Mouse (Mus musculus) MEL (cell line): Measurements from ENCODE around the gene Tcte2. TPM values are rescaled to one million over a fixed set of nuclear protein-coding genes. Genes with fewer than 3 reads are reported as not detected.

Source experiments
- DNase-seq: peaks from one replicate; pipeline ENCODE4 v3.0.0; 2011; ENCODE audit warnings: low read depth, low spot score
- H3K27ac ChIP-seq: 2 replicates; pipeline ENCODE4 v1.5.1; 2012; ENCODE audit warnings: low read depth, mild to moderate bottlenecking, control low read depth, low read length, moderate library complexity; ENCODE audit not compliant: control insufficient read depth
- H3K27me3 ChIP-seq, 2 experiments: fragments of 150-350 bp in 1 of 2; sonication (generic) in 1 of 2; 2 replicates each; pipeline ENCODE4 v1.6.1; 2012; ENCODE audit warnings: low read length in 2 of 2, mild to moderate bottlenecking in 2 of 2, improper control_type of control experiment in 1 of 2, moderate library complexity in 1 of 2; ENCODE audit not compliant: insufficient read depth in 2 of 2, control insufficient read depth in 1 of 2
- H3K36me3 ChIP-seq, 2 experiments: 2 replicates each; pipeline ENCODE4 v1.6.1; 2012 to 2014; ENCODE audit warnings: low read length in 2 of 2, improper control_type of control experiment in 1 of 2, inconsistent platforms in 1 of 2, mild to moderate bottlenecking in 1 of 2; ENCODE audit not compliant: insufficient read depth in 2 of 2, control insufficient read depth in 1 of 2
- H3K4me1 ChIP-seq, 2 experiments: fragments of 150-350 bp in 1 of 2; sonication (generic) in 1 of 2; 2 replicates each; pipeline ENCODE4 v1.6.1; 2012; ENCODE audit warnings: low read length in 2 of 2, improper control_type of control experiment in 1 of 2, mild to moderate bottlenecking in 1 of 2; ENCODE audit not compliant: insufficient read depth in 2 of 2, control insufficient read depth in 1 of 2
- H3K4me3 ChIP-seq, 2 experiments: fragments of 150-350 bp in 1 of 2; sonication (generic) in 1 of 2; 2 replicates each; pipeline ENCODE4 v1.5.1; 2012; ENCODE audit warnings: low read depth in 2 of 2, low read length in 2 of 2, mild to moderate bottlenecking in 2 of 2, moderate library complexity in 2 of 2, control low read depth in 1 of 2, improper control_type of control experiment in 1 of 2; ENCODE audit not compliant: control insufficient read depth in 1 of 2, insufficient read depth in 1 of 2
- H3K79me2 ChIP-seq: 2 replicates; pipeline ENCODE4 v1.6.1; 2012; ENCODE audit warnings: mild to moderate bottlenecking, low read length, moderate library complexity; ENCODE audit not compliant: control insufficient read depth, poor library complexity, insufficient read depth
- H3K9ac ChIP-seq: 2 replicates; pipeline ENCODE4 v1.6.1; 2012; ENCODE audit warnings: low read depth, mild to moderate bottlenecking, control low read depth, low read length, moderate library complexity; ENCODE audit not compliant: control insufficient read depth, poor library complexity, severe bottlenecking
- H3K9me3 ChIP-seq: fragments of 150-350 bp; sonication (generic); replicated peaks from 2 replicates; pipeline ENCODE4 v1.6.1; 2012; ENCODE audit warnings: mild to moderate bottlenecking, low read length, improper control_type of control experiment, moderate library complexity; ENCODE audit not compliant: insufficient read depth
- CHD2 ChIP-seq: IDR thresholded peaks from 2 replicates; pipeline ENCODE4 v1.6.1; 2011; ENCODE audit warnings: low read length, improper control_type of control experiment
- CTCF ChIP-seq, 3 experiments: IDR thresholded peaks in 2 of 3; conservative IDR thresholded peaks in 1 of 3; 2 replicates each; pipeline ENCODE4 v1.5.1; 2011 to 2012; ENCODE audit warnings: low read length in 3 of 3, low read depth in 2 of 3, mild to moderate bottlenecking in 2 of 3, improper control_type of control experiment in 1 of 3, inconsistent platforms in 1 of 3, mixed read lengths in 1 of 3, moderate library complexity in 1 of 3; ENCODE audit not compliant: control insufficient read depth in 1 of 3, insufficient read depth in 1 of 3, poor library complexity in 1 of 3, severe bottlenecking in 1 of 3
- E2F4 ChIP-seq: IDR thresholded peaks from 2 replicates; pipeline ENCODE4 v1.6.1; 2011; ENCODE audit warnings: low read depth, low read length, improper control_type of control experiment, borderline replicate concordance
- EP300 ChIP-seq, 2 experiments: IDR thresholded peaks; 2 replicates each; pipeline ENCODE4 v1.6.1; 2011; ENCODE audit warnings: improper control_type of control experiment in 2 of 2, low read length in 2 of 2, low read depth in 1 of 2, mild to moderate bottlenecking in 1 of 2
- ETS1 ChIP-seq: IDR thresholded peaks from 2 replicates; pipeline ENCODE4 v1.6.1; 2012; ENCODE audit warnings: low read depth, mild to moderate bottlenecking, inconsistent platforms, low read length, improper control_type of control experiment, moderate library complexity
- HCFC1 ChIP-seq: IDR thresholded peaks from 2 replicates; pipeline ENCODE4 v1.6.1; 2012; ENCODE audit warnings: low read depth, mild to moderate bottlenecking, inconsistent platforms, low read length, improper control_type of control experiment, moderate library complexity
- MAFK ChIP-seq: IDR thresholded peaks from 2 replicates; pipeline ENCODE4 v1.6.1; 2011; ENCODE audit warnings: low read depth, mild to moderate bottlenecking, low read length, improper control_type of control experiment, borderline replicate concordance
- MEF2A ChIP-seq: IDR thresholded peaks from 2 replicates; pipeline ENCODE4 v1.6.1; 2014; ENCODE audit warnings: low read depth, mild to moderate bottlenecking, inconsistent platforms, low read length, improper control_type of control experiment; ENCODE audit not compliant: poor library complexity, insufficient replicate concordance, severe bottlenecking; ENCODE audit errors: extremely low read depth
- MYB ChIP-seq: IDR thresholded peaks from 2 replicates; pipeline ENCODE4 v1.6.1; 2011; ENCODE audit warnings: mild to moderate bottlenecking, low read depth, low read length, improper control_type of control experiment
- MYC ChIP-seq: IDR thresholded peaks from 2 replicates; pipeline ENCODE4 v1.6.1; 2011; ENCODE audit warnings: low read depth, mild to moderate bottlenecking, low read length, improper control_type of control experiment, moderate library complexity
- NELFE ChIP-seq: IDR thresholded peaks from 2 replicates; pipeline ENCODE4 v1.6.1; 2011; ENCODE audit warnings: low read depth, low read length, improper control_type of control experiment
- POLR2A ChIP-seq, 2 experiments: IDR thresholded peaks; 2 replicates each; pipeline ENCODE4 v1.6.1; 2011 to 2012; ENCODE audit warnings: low read length in 2 of 2, mild to moderate bottlenecking in 2 of 2, control low read depth in 1 of 2, improper control_type of control experiment in 1 of 2, low read depth in 1 of 2, moderate library complexity in 1 of 2; ENCODE audit not compliant: control insufficient read depth in 1 of 2, insufficient read depth in 1 of 2, poor library complexity in 1 of 2
- POLR2AphosphoS5 ChIP-seq: IDR thresholded peaks from 2 replicates; pipeline ENCODE4 v1.6.1; 2012; ENCODE audit warnings: low read depth, borderline replicate concordance, mild to moderate bottlenecking, inconsistent platforms, low read length, moderate library complexity, mixed read lengths
- RAD21 ChIP-seq: IDR thresholded peaks from 2 replicates; pipeline ENCODE4 v1.6.1; 2011; ENCODE audit warnings: mild to moderate bottlenecking, low read depth, low read length, improper control_type of control experiment
- RCOR1 ChIP-seq: IDR thresholded peaks from 2 replicates; pipeline ENCODE4 v1.6.1; 2012; ENCODE audit warnings: low read depth, mild to moderate bottlenecking, inconsistent platforms, low read length, improper control_type of control experiment
- TCF12 ChIP-seq: IDR thresholded peaks from 2 replicates; pipeline ENCODE4 v1.6.1; 2014; ENCODE audit warnings: low read depth, mild to moderate bottlenecking, inconsistent platforms, low read length, improper control_type of control experiment, moderate library complexity
- UBTF ChIP-seq: IDR thresholded peaks from 2 replicates; pipeline ENCODE4 v1.6.1; 2012; ENCODE audit warnings: low read depth, mild to moderate bottlenecking, inconsistent platforms, low read length, improper control_type of control experiment, moderate library complexity, borderline replicate concordance; ENCODE audit not compliant: insufficient read depth
- USF2 ChIP-seq, 2 experiments: IDR thresholded peaks; 2 replicates each; pipeline ENCODE4 v1.6.1; 2011 to 2012; ENCODE audit warnings: improper control_type of control experiment in 2 of 2, low read length in 2 of 2, borderline replicate concordance in 1 of 2, inconsistent platforms in 1 of 2, low read depth in 1 of 2, mild to moderate bottlenecking in 1 of 2; ENCODE audit not compliant: insufficient read depth in 1 of 2
- ZC3H11A ChIP-seq: IDR thresholded peaks from 2 replicates; pipeline ENCODE4 v1.6.1; 2012; ENCODE audit warnings: low read depth, mild to moderate bottlenecking, inconsistent platforms, low read length, improper control_type of control experiment
- ZKSCAN1 ChIP-seq: IDR thresholded peaks from 2 replicates; pipeline ENCODE4 v1.6.1; 2012; ENCODE audit warnings: low read depth, mild to moderate bottlenecking, inconsistent platforms, low read length, improper control_type of control experiment, moderate library complexity
- ZNF384 ChIP-seq: IDR thresholded peaks from 2 replicates; pipeline ENCODE4 v1.6.1; 2012; ENCODE audit warnings: low read depth, mild to moderate bottlenecking, inconsistent platforms, low read length, improper control_type of control experiment
- polyA plus RNA-seq, 2 experiments: library from polyadenylated mRNA; stranded (reverse) in 1 of 2; unstranded in 1 of 2; fragments of >175 nt in 1 of 2; fragments of >200 nt in 1 of 2; gene quantifications; 2 replicates each; pipeline versions ENCODE4 v1.2.1 to v1.2.4; 2012; ENCODE audit warnings: low replicate concordance in 2 of 2, low read depth in 1 of 2; ENCODE audit not compliant: insufficient read length in 2 of 2, insufficient read depth in 1 of 2, missing spikeins in 1 of 2
- total RNA-seq: library from RNA; depleted of rRNA; stranded (reverse); fragments of 300-350 nt; gene quantifications from 2 replicates; pipeline ENCODE4 v1.2.3, GENCODE M21; 2012

The Tcte2 gene
- total and polyA plus RNA-seq, 3 experiments = not detected

DNA sequence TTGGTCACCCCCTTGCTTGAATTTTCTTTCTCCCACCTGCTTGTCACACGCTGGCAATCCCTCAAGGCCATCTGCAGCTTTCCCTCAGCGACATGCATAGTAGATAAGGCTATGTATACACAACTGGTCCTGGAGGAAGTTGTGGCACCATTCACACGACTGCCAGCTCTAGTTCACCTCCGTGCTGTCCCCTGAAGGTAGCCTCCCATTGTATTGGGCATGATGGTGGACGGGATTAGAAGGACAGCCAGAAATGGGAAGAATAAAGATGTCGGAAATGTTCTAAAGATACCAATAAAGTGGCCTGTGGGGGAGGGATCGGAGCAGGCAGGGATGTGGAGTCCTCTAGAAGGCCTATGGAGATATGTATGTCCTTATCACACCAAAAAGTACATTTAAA, 20.0 kb downstream of the Tcte2 start:
- no peak for DNase-seq
- H3K9ac ChIP-seq = no peak overlapping the region
- no peaks in the 10 kb centered on the region for H3K79me2 ChIP-seq
- H3K9me3 ChIP-seq = no peaks in the 10 kb centered on the region
- no peaks in the 10 kb centered on the region for H3K4me1 ChIP-seq
- H3K4me3 ChIP-seq = no peak overlapping the region
- TF ChIP-seq NELFE (no peak), MYB (no peak), RAD21 (no peak), E2F4 (no peak)
- H3K36me3 ChIP-seq = no peaks in the 10 kb centered on the region
- H3K27ac ChIP-seq = no peak overlapping the region
- no peaks in the 10 kb centered on the region for H3K27me3 ChIP-seq

DNA sequence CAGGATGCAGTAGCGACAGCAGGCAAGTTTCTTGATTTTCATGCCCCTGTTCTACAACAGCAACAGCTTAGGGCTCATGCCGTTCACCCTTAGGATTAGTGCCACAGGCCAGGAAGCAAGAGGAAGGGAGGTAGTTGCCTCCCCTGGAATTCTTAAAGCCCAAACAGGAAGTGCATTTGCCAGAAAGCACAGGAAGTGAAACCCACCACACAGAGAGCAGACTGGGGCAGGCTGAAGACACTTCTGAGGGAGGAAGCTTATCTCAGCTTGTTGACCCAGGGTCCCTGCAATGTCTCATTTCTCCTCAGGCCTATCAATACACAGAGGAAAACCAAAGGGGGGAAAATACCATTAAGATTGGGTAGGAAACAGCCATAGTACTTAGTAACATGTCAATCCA, 20.8 kb downstream of the Tcte2 start:
- H3K9ac ChIP-seq = no peak overlapping the region
- no peaks in the 10 kb centered on the region for H3K79me2 ChIP-seq
- H3K4me3 ChIP-seq = no peak overlapping the region
- H3K36me3 ChIP-seq = no peaks in the 10 kb centered on the region
- H3K4me1 ChIP-seq = no peaks in the 10 kb centered on the region
- no peaks in the 10 kb centered on the region for H3K9me3 ChIP-seq
- H3K27ac ChIP-seq = no peak overlapping the region
- DNase-seq = no peak
- TF ChIP-seq ZNF384 (no peak), NELFE (no peak), MAFK (no peak), USF2 (IDR thresholded peaks at IDR 0.05; ENCODE audit: borderline replicate concordance in 1 of 2, insufficient read depth in 1 of 2, low read depth in 1 of 2, low read length in 2 of 2) (no peak), CTCF (IDR thresholded peaks at IDR 0.05 in 2 of 3, conservative IDR thresholded peaks at IDR 0.05 in 1 of 3; ENCODE audit: control insufficient read depth in 1 of 3, insufficient read depth in 1 of 3, low read depth in 2 of 3, low read length in 3 of 3, poor library complexity in 1 of 3, severe bottlenecking in 1 of 3) (no peak), CHD2 (no peak), ETS1 (no peak), RAD21 (no peak), RCOR1 (no peak), MEF2A (no peak), EP300 (IDR thresholded peaks at IDR 0.05; ENCODE audit: low read depth in 1 of 2, low read length in 2 of 2) (no peak), POLR2AphosphoS5 (no peak), TCF12 (no peak), MYC (no peak), POLR2A (IDR thresholded peaks at IDR 0.05; ENCODE audit: control insufficient read depth in 1 of 2, insufficient read depth in 1 of 2, low read depth in 1 of 2, low read length in 2 of 2, poor library complexity in 1 of 2) (no peak), UBTF (no peak), HCFC1 (no peak), ZC3H11A (no peak), ZKSCAN1 (no peak)
- H3K27me3 ChIP-seq = no peaks in the 10 kb centered on the region
